Mouse (Mus musculus) stomach, postnatal 0 days (tissue): Measurements from ENCODE around the gene Dnajc8. TPM values are rescaled to one million over a fixed set of nuclear protein-coding genes. Genes with fewer than 3 reads are reported as not detected.
"Not testable (repeated sequence)": the region's sequence is repeated elsewhere in the genome, so short reads cannot be mapped to it uniquely, and the experiment has no call there.

Source experiments
- ATAC-seq: fragments of 200-750 bp; cut with Nextera tagmentation; 2 replicates; pipeline ENCODE4 v1.8.0; 2017; ENCODE audit not compliant: low FRiP score, low TSS enrichment
- DNase-seq: peaks from one replicate; pipeline ENCODE4 v3.0.0-alpha.2; 2016; ENCODE audit warnings: low spot score
- H3K27ac ChIP-seq: fragments of 300-500 bp; sonication (generic); replicated peaks from 2 replicates; pipeline ENCODE4 v1.5.1; 2014; ENCODE audit warnings: mild to moderate bottlenecking, control low read depth
- H3K27me3 ChIP-seq: fragments of 300-500 bp; sonication (generic); 2 replicates; pipeline ENCODE4 v1.6.1; 2014; ENCODE audit warnings: low read length; ENCODE audit not compliant: control insufficient read depth, insufficient read depth
- H3K36me3 ChIP-seq: fragments of 300-500 bp; sonication (generic); 2 replicates; pipeline ENCODE4 v1.6.1; 2014; ENCODE audit warnings: low read length, mixed read lengths; ENCODE audit not compliant: control insufficient read depth, insufficient read depth
- H3K4me1 ChIP-seq: fragments of 300-500 bp; sonication (generic); replicated peaks from 2 replicates; pipeline ENCODE4 v1.6.1; 2014; ENCODE audit warnings: antibody characterized with exemption; ENCODE audit not compliant: control insufficient read depth, insufficient read depth
- H3K4me2 ChIP-seq: fragments of 300-500 bp; sonication (generic); replicated peaks from 2 replicates; pipeline ENCODE4 v1.6.1; 2014; ENCODE audit warnings: low read depth, mild to moderate bottlenecking, control low read depth, moderate library complexity
- H3K4me3 ChIP-seq: fragments of 300-500 bp; sonication (generic); 2 replicates; pipeline ENCODE4 v1.5.1; 2014; ENCODE audit warnings: low read depth, low read length, control low read depth
- H3K9ac ChIP-seq: fragments of 300-500 bp; sonication (generic); 2 replicates; pipeline ENCODE4 v1.6.1; 2014; ENCODE audit warnings: mild to moderate bottlenecking, low read length, control low read depth, mixed read lengths
- H3K9me3 ChIP-seq: fragments of 300-500 bp; sonication (generic); 2 replicates; pipeline ENCODE4 v1.6.1; 2016; ENCODE audit warnings: low read length; ENCODE audit not compliant: control insufficient read depth
- CTCF ChIP-seq: IDR thresholded peaks from 2 replicates; pipeline ENCODE4 v1.5.1; 2016; ENCODE audit warnings: antibody characterized with exemption, low read depth, mild to moderate bottlenecking, moderate library complexity
- EP300 ChIP-seq: optimal IDR thresholded peaks from 2 replicates; pipeline ENCODE3; 2016; ENCODE audit warnings: antibody characterized with exemption
- WGBS: fragments of 180-500 bp; shearing (Covaris S2); extraction: QIAGEN DNeasy Blood & Tissue Kit; methylation state at CpG from one replicate; pipeline ENCODE4 v1.1.7; 2014; 5-methylcytosine and 5-hydroxymethylcytosine counted together
- polyA plus RNA-seq: library from polyadenylated mRNA; unstranded; fragments of >200 nt; fragmentation: Nextera tagmentation; extraction: Ambion mirVana; gene quantifications from 2 replicates; pipeline ENCODE4 v1.2.1, GENCODE M21; 2015

Gene Dnajc8
- polyA plus RNA-seq, 1 experiment from 2014 or later, result 103 TPM

GRCm38 (mm10) chr4:132592958-132593357 is 57.6 kb downstream of the Dnajc8 start:
- DNase-seq (no peak), ATAC-seq (no peak)
- H3K27ac ChIP-seq, result no peak overlapping the region
- TF ChIP-seq CTCF (no peak), EP300 (no peak)
- no peaks in the 10 kb centered on the region for H3K27me3 ChIP-seq
- no peak overlapping the region for H3K9ac ChIP-seq
- H3K4me3 ChIP-seq, result no peak overlapping the region
- no peaks in the 10 kb centered on the region for H3K36me3 ChIP-seq
- no peaks in the 10 kb centered on the region for H3K9me3 ChIP-seq
- H3K4me2 ChIP-seq, result no peak overlapping the region
- H3K4me1 ChIP-seq, result no peaks in the 10 kb centered on the region
- WGBS, result 85% methylated on average over 9 of the region's 9 CpGs

GRCm38 (mm10) chr4:132594191-132594590 is 58.8 kb downstream of the Dnajc8 start:
- H3K27ac ChIP-seq, result no peak overlapping the region
- H3K4me1 ChIP-seq, result no peaks in the 10 kb centered on the region
- no peak overlapping the region for H3K9ac ChIP-seq
- no peak overlapping the region for H3K4me3 ChIP-seq
- ATAC-seq (no peak), DNase-seq (no peak)
- H3K9me3 ChIP-seq, result no peaks in the 10 kb centered on the region
- H3K36me3 ChIP-seq, result no peaks in the 10 kb centered on the region
- H3K27me3 ChIP-seq, result no peaks in the 10 kb centered on the region
- H3K4me2 ChIP-seq, result no peak overlapping the region
- TF ChIP-seq CTCF, result no peak
- no peak for TF ChIP-seq EP300
- 24% methylated on average over 4 of the region's 4 CpGs for WGBS

- 76% methylated on average over 2 of the region's 2 CpGs for WGBS
- Histone ChIP-seq H3K4me1 (no peaks in the 10 kb centered on the region), H3K9me3 (no peaks in the 10 kb centered on the region), H3K27me3 (no peaks in the 10 kb centered on the region), H3K4me3 (no peak overlapping the region), H3K36me3 (no peaks in the 10 kb centered on the region), H3K9ac (no peak overlapping the region), H3K4me2 (no peak overlapping the region), H3K27ac (no peak overlapping the region)
- DNase-seq (no peak), ATAC-seq (no peak)
- TF ChIP-seq EP300 (no peak), CTCF (0 out of 2 replicates have a peak, but pooled peaks have one; percentile 16)
These were observed 63.5 kb downstream of the Dnajc8 start for GRCm38 (mm10) chr4:132598861-132599260.

- Histone ChIP-seq H3K27me3 (no peaks in the 10 kb centered on the region), H3K27ac (no peak overlapping the region), H3K4me1 (no peaks in the 10 kb centered on the region), H3K9ac (no peak overlapping the region), H3K36me3 (no peaks in the 10 kb centered on the region), H3K4me3 (no peak overlapping the region), H3K4me2 (no peak overlapping the region), H3K9me3 (no peaks in the 10 kb centered on the region)
- TF ChIP-seq CTCF (no peak), EP300 (no peak)
- DNase-seq (no peak), ATAC-seq (no peak)
- WGBS, result 79% methylated on average over 3 of the region's 3 CpGs
These were observed 64.4 kb downstream of the Dnajc8 start for GRCm38 (mm10) chr4:132599764-132600163.

GRCm38 (mm10) chr4:132600465-132600864 is 65.1 kb downstream of the Dnajc8 start:
- Histone ChIP-seq H3K9ac (no peak overlapping the region), H3K9me3 (no peaks in the 10 kb centered on the region), H3K27me3 (no peaks in the 10 kb centered on the region), H3K36me3 (no peaks in the 10 kb centered on the region), H3K4me2 (no peak overlapping the region), H3K4me1 (no peaks in the 10 kb centered on the region), H3K4me3 (no peak overlapping the region), H3K27ac (no peak overlapping the region)
- TF ChIP-seq CTCF (no peak), EP300 (no peak)
- DNase-seq (no peak), ATAC-seq (no peak)
- WGBS, result 78% methylated on average over 6 of the region's 6 CpGs

- not testable (repeated sequence) for H3K9ac ChIP-seq, H3K27me3 ChIP-seq, H3K4me2 ChIP-seq, H3K4me1 ChIP-seq, H3K4me3 ChIP-seq, H3K27ac ChIP-seq, H3K36me3 ChIP-seq, DNase-seq, ATAC-seq, H3K9me3 ChIP-seq
- 84% methylated on average over 4 of the region's 5 CpGs for WGBS
These were observed 65.9 kb downstream of the Dnajc8 start for GRCm38 (mm10) chr4:132601242-132601641.

Other genes starting within 250 kb of the Dnajc8 start
- 2.3 and 2.6 TPM in 2 replicates for gene Rab42, start 232.2 kb upstream of the Dnajc8 start, polyA plus RNA-seq
- gene Trnau1ap, start 206.0 kb upstream of the Dnajc8 start, polyA plus RNA-seq, result 45.5 and 45.7 TPM in 2 replicates
- 23.4 and 25.2 TPM in 2 replicates for gene Rcc1, start 181.9 kb upstream of the Dnajc8 start, polyA plus RNA-seq
- 17.6 and 20.6 TPM in 2 replicates for gene Phactr4, start 113.1 kb upstream of the Dnajc8 start, polyA plus RNA-seq
- gene Med18, start 71.6 kb upstream of the Dnajc8 start, polyA plus RNA-seq, result 12.2 and 13.6 TPM in 2 replicates
- gene Sesn2, start 25.0 kb upstream of the Dnajc8 start, polyA plus RNA-seq, result 7.6 and 8.2 TPM in 2 replicates
- 1,179 and 1,213 TPM in 2 replicates for gene Atpif1, start 1.9 kb upstream of the Dnajc8 start, polyA plus RNA-seq
- 0.88 and 0.90 TPM in 2 replicates for gene Ptafr, start 28.5 kb downstream of the Dnajc8 start, polyA plus RNA-seq
- 9.9 and 10.4 TPM in 2 replicates for gene Eya3, start 103.4 kb downstream of the Dnajc8 start, polyA plus RNA-seq
- gene Xkr8, start 197.0 kb downstream of the Dnajc8 start, polyA plus RNA-seq, result 1.8 and 2.5 TPM in 2 replicates
- 4.6 and 5.2 TPM in 2 replicates for gene Smpdl3b, start 221.7 kb downstream of the Dnajc8 start, polyA plus RNA-seq
- gene Rpa2, start 232.8 kb downstream of the Dnajc8 start, polyA plus RNA-seq, result 29.8 and 32.1 TPM in 2 replicates